32 mouse cellular contexts compared by ENCODE assay signal in genomic region chr3:14860291-14860690, GRCm38 (mm10). TPM values are rescaled to one million over a fixed set of nuclear protein-coding genes. Genes with fewer than 3 reads are reported as not detected.
DNase-seq lines count a peak whose midpoint lies in the region; ATAC-seq and TF ChIP-seq lines count a peak whose summit lies in the region.
"Had no signal": no experiment of that assay in that cellular context is flagged by ENCODE, and none has a peak within 500 bp of the region (broad histone marks: within the 10 kb centered on the region; RNA-seq: fewer than 3 reads in every experiment).

No protein-coding gene starts in this region.

- no peak overlapping the region for H3K9ac ChIP-seq in hindbrain, postnatal 0 days (replicated peaks; ENCODE audit: low read length)
- no peak overlapping the region for H3K9ac ChIP-seq in hindbrain, embryonic 12.5 days
- no peak overlapping the region for H3K9ac ChIP-seq in liver, embryonic 12.5 days
- H3K9ac ChIP-seq: forebrain, embryonic 13.5 days; hindbrain, embryonic 13.5 days; limb, embryonic 13.5 days; liver, embryonic 13.5 days; neural tube, embryonic 13.5 days had no signal

- no peak overlapping the region for H3K27ac ChIP-seq in hindbrain, postnatal 0 days
- no peak overlapping the region for H3K27ac ChIP-seq in hindbrain, embryonic 12.5 days
- no peak overlapping the region for H3K27ac ChIP-seq in liver, embryonic 12.5 days
- H3K27ac ChIP-seq: forebrain, embryonic 13.5 days; hindbrain, embryonic 13.5 days; limb, embryonic 13.5 days; liver, embryonic 13.5 days; neural tube, embryonic 13.5 days had no signal

- ATAC-seq in hindbrain, postnatal 0 days: no peak
- no peak for ATAC-seq in hindbrain, embryonic 12.5 days (ENCODE audit: low FRiP score)
- no peak for ATAC-seq in liver, embryonic 12.5 days
- ATAC-seq: forebrain, embryonic 13.5 days; intestine, postnatal 0 days; Patski had no signal

- no peaks in the 10 kb centered on the region for H3K9me3 ChIP-seq in hindbrain, postnatal 0 days (ENCODE audit: low read length)
- H3K9me3 ChIP-seq in hindbrain, embryonic 12.5 days (replicated peaks): no peaks in the 10 kb centered on the region
- H3K9me3 ChIP-seq in liver, embryonic 12.5 days (replicated peaks): no peaks in the 10 kb centered on the region
- H3K9me3 ChIP-seq: forebrain, embryonic 13.5 days; hindbrain, embryonic 13.5 days; limb, embryonic 13.5 days; liver, embryonic 13.5 days; neural tube, embryonic 13.5 days had no signal

- DNase-seq in cerebellum, postnatal 14 days: peak; percentile 71 to 79
- no peak for DNase-seq in cerebellum, adult 11-12 months
- peak; percentile 17 for DNase-seq in hindbrain, postnatal 0 days (ENCODE audit: low spot score)
- peak; percentile 47 for DNase-seq in adipocyte (ENCODE audit: low spot score)
- peak; percentile 63 for DNase-seq in gastrocnemius, postnatal 25 days
- DNase-seq: adrenal gland, postnatal 25 days; cerebellum, adult 9-11 months; heart, adult 18-20 months; heart, postnatal 36 days; kidney, postnatal 25 days; liver, embryonic 13.5 days; lung, adult 2 months; lung, postnatal 10 days; thymus, postnatal 4 days had no signal

- peaks cover 6% of the 10 kb centered on the region; the same call in 1 of the 2 replicates for H3K4me1 ChIP-seq in hindbrain, postnatal 0 days (ENCODE audit: insufficient read depth, low read length)
- 0 out of 2 replicates have a peak, but pooled peaks cover 8% of the 10 kb centered on the region for H3K4me1 ChIP-seq in hindbrain, embryonic 12.5 days
- H3K4me1 ChIP-seq in liver, embryonic 12.5 days: 0 out of 2 replicates have a peak, but pooled peaks cover 5% of the 10 kb centered on the region
- H3K4me1 ChIP-seq: liver, embryonic 13.5 days had no signal

- no peaks in the 10 kb centered on the region for H3K36me3 ChIP-seq in hindbrain, postnatal 0 days (ENCODE audit: insufficient read depth, low read length)
- H3K36me3 ChIP-seq in hindbrain, embryonic 12.5 days: no peaks in the 10 kb centered on the region
- no peaks in the 10 kb centered on the region for H3K36me3 ChIP-seq in liver, embryonic 12.5 days
- H3K36me3 ChIP-seq: hindbrain, embryonic 13.5 days; limb, embryonic 13.5 days; liver, embryonic 13.5 days; neural tube, embryonic 13.5 days had no signal

- no peak overlapping the region for H3K4me2 ChIP-seq in hindbrain, postnatal 0 days (ENCODE audit: low read depth, low read length)
- H3K4me2 ChIP-seq in hindbrain, embryonic 12.5 days (replicated peaks): no peak overlapping the region
- H3K4me2 ChIP-seq in liver, embryonic 12.5 days: no peak overlapping the region
- H3K4me2 ChIP-seq: forebrain, embryonic 13.5 days; heart, embryonic 11.5 days; hindbrain, embryonic 13.5 days; limb, embryonic 13.5 days; liver, embryonic 13.5 days; neural tube, embryonic 13.5 days had no signal

- H3K27me3 ChIP-seq in hindbrain, postnatal 0 days (ENCODE audit: insufficient read depth, low read length): no peaks in the 10 kb centered on the region
- H3K27me3 ChIP-seq in hindbrain, embryonic 12.5 days: no peaks in the 10 kb centered on the region
- peaks cover 29% of the 10 kb centered on the region for H3K27me3 ChIP-seq in liver, embryonic 12.5 days (replicated peaks)
- H3K27me3 ChIP-seq: forebrain, embryonic 13.5 days; limb, embryonic 13.5 days; neural tube, embryonic 13.5 days had no signal

- 46% methylated on average over 3 of the region's 3 CpGs for WGBS in hindbrain, postnatal 0 days
- 74% methylated on average over 3 of the region's 3 CpGs for WGBS in hindbrain, embryonic 12.5 days
- WGBS in liver, embryonic 12.5 days (ENCODE audit: insufficient replicate concordance): 54% methylated on average over 3 of the region's 3 CpGs

- TF ChIP-seq CTCF in hindbrain, postnatal 0 days (IDR thresholded peaks at IDR 0.05; ENCODE audit: low read depth): no peak

- no peak overlapping the region for H3K4me3 ChIP-seq in hindbrain, postnatal 0 days (ENCODE audit: low read length)
- no peak overlapping the region for H3K4me3 ChIP-seq in hindbrain, embryonic 12.5 days
- no peak overlapping the region for H3K4me3 ChIP-seq in liver, embryonic 12.5 days
- H3K4me3 ChIP-seq: forebrain, embryonic 13.5 days; hindbrain, embryonic 13.5 days; limb, embryonic 13.5 days; liver, embryonic 13.5 days; neural tube, embryonic 13.5 days had no signal

RNA-seq across cellular contexts. Expression of gene Car3, which starts 3.0 kb away (rescaled TPM):
- total RNA-seq in hindbrain, postnatal 0 days (2014; rRNA removed): 0.99 and 5.4 TPM in 2 replicates
- 3.2 and 3.9 TPM in 2 replicates for polyA plus RNA-seq in hindbrain, postnatal 0 days (2015; fragmentation: Nextera tagmentation; extraction: Ambion mirVana)
- polyA plus RNA-seq in hindbrain, embryonic 12.5 days (2016; fragmentation: Nextera tagmentation; extraction: Ambion mirVana): 3.7 and 5.8 TPM in 2 replicates
- 1,000 to 10,000 TPM in 1 of 2 experiments, 100 to 1,000 TPM in 1; 650 to 1,312 TPM for total RNA-seq in gastrocnemius, postnatal 25 days (2021)
- polyA plus RNA-seq in liver, embryonic 12.5 days (2016; fragmentation: Nextera tagmentation; extraction: Ambion mirVana): 8.2 and 8.5 TPM in 2 replicates

RNA-seq across cellular contexts. Expression of gene Car2, which starts 25.8 kb away (rescaled TPM):
- total RNA-seq in hindbrain, postnatal 0 days (2014; rRNA removed): 79.6 and 124 TPM in 2 replicates
- 89.4 and 102 TPM in 2 replicates for polyA plus RNA-seq in hindbrain, postnatal 0 days (2015; fragmentation: Nextera tagmentation; extraction: Ambion mirVana)
- 62.0 and 77.2 TPM in 2 replicates for polyA plus RNA-seq in hindbrain, embryonic 12.5 days (2016; fragmentation: Nextera tagmentation; extraction: Ambion mirVana)
- total RNA-seq in gastrocnemius, postnatal 25 days (2021): 10 to 100 TPM in 1 of 2 experiments, 1 to 10 TPM in 1; 7.8 to 13.2 TPM
- 2,168 and 2,210 TPM in 2 replicates for polyA plus RNA-seq in liver, embryonic 12.5 days (2016; fragmentation: Nextera tagmentation; extraction: Ambion mirVana)

RNA-seq across cellular contexts. Expression of gene Car1, which starts 52.1 kb away (rescaled TPM):
- not detected in 2 replicates for total RNA-seq in hindbrain, postnatal 0 days (2014; rRNA removed)
- polyA plus RNA-seq in hindbrain, postnatal 0 days (2015; fragmentation: Nextera tagmentation; extraction: Ambion mirVana): 0.13 and 0.30 TPM in 2 replicates
- 0.23 TPM in 1 of 2 replicates, not detected in the other for polyA plus RNA-seq in hindbrain, embryonic 12.5 days (2016; fragmentation: Nextera tagmentation; extraction: Ambion mirVana)
- under 1 TPM in 1 of 2 experiments, not detected in 1; 0.33 TPM for total RNA-seq in gastrocnemius, postnatal 25 days (2021)
- 39.0 and 41.1 TPM in 2 replicates for polyA plus RNA-seq in liver, embryonic 12.5 days (2016; fragmentation: Nextera tagmentation; extraction: Ambion mirVana)
- total RNA-seq: adrenal gland, postnatal 25 days; heart, adult 18-20 months; heart, postnatal 36 days; layer of hippocampus, adult 18-20 months; layer of hippocampus, postnatal 10 days; left cerebral cortex, adult 18-20 months; left cerebral cortex, postnatal 14 days had no signal
- polyA plus RNA-seq: brain, embryonic 14.5 days; forebrain, embryonic 13.5 days; heart, embryonic 16.5 days; hindbrain, embryonic 13.5 days; kidney, embryonic 14.5 days; neural tube, embryonic 13.5 days; Patski; small intestine, adult 2 months; stomach, embryonic 14.5 days had no signal

Comparison
In these comparisons a context has a peak if more than half of its experiments do, and no peak if none do; other contexts are left out.
1. RNA of gene Car2, which starts 25.8 kb away (polyA plus RNA-seq): 2,168 to 2,210 TPM in liver, embryonic 12.5 days; 89.4 to 102 TPM in hindbrain, postnatal 0 days and 62.0 to 77.2 TPM in hindbrain, embryonic 12.5 days; every median in the first group is over 10 times any median in the second.
2. RNA of gene Car1, which starts 52.1 kb away (polyA plus RNA-seq): 39.0 to 41.1 TPM in liver, embryonic 12.5 days; 0.23 TPM in hindbrain, embryonic 12.5 days and 0.13 to 0.30 TPM in hindbrain, postnatal 0 days; every median in the first group is over 10 times any median in the second.